Mouse (Mus musculus) urinary bladder, adult 2 months (tissue): ENCODE measurements around the gene Gm20661. TPM values are rescaled to one million over a fixed set of nuclear protein-coding genes. Genes with fewer than 3 reads are reported as not detected.

Experiments used
- DNase-seq: peaks from one replicate; pipeline ENCODE4 v3.0.0; 2022; ENCODE audit warnings: low spot score
- polyA plus RNA-seq: library from polyadenylated mRNA; depleted of rRNA; stranded (reverse); fragments of >200 nt; gene quantifications from 2 replicates; pipeline ENCODE4 v1.2.3, GENCODE M21; 2012; rRNA removed

Gm20661 gene
- 0.19 and 0.39 TPM in 2 replicates for polyA plus RNA-seq

DNA sequence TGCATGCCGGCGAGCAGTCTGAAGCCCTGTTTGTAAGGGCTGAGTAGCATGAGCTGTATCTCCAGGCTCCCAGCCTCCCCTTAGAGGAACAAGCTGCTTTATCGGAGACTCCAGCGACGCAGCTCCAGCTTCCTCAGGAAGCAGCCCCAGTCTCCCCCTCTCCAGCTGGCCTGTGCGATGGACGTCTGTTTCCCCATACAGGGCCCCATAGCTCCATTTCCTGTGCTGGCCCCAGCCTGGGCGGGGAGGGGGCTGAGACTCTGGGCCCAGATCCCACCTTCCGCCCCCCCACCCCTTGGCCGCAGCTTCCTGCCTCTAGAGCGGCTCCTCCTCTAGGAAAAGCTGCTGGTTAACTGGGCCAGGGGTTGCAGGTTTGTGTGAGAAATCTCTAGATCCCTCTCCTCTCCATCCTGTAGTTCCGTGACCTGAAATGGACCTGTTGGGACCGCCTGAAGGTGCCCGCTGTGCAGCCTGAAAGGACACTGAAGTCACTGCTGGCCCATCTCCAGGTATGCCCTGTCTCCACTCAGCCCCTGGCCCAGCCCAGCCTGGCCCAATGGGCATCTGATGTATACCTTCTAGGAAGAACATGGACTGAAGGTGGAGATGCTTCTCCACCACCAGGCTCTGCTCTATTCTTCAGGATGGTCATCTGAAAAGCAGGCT lies at the start of gene Gm20661:
Gm20661 (plus strand) TSS at position 378 of the 666 bp plus-strand sequence.
- DNase-seq: no peak

DNA sequence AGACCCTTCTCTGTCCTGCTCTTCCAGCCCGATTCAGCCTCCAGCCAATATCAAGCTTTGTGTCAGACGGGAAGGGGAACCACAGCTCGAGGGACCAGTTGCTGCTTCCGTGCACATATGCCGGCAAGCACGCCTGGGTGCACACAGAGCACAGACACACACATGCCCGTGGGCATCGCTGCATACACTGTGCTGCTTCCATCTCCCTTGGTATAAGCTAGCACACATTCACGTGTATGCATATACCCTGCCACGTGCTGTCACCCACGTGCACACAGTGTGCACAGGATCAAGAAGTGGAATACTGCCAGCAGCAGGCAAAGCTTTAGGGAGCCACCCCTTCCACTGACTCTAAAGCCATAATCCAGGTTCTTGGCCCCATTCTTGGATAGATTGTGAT lies 48.7 kb upstream of the Gm20661 start:
- DNase-seq: no peak

DNA sequence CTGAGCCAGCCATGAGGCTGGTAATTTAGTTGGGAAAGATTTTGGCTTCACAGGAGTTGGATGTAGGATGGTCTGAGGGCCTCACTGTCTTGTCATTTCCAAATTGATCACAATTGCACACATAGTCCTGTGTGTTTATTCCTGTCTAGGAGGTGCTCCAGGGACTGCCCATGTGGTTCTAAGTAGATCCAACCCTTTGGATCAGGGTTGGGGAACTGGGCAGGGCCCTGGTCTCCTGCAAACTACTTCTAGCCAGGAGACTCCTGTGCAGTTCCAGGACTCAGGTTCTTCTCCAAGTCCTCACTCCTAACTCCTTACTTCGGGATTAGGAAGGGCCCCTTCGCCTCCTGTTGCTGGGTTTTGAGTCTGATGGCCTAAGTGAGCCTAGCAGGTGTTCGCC lies 47.5 kb upstream of the Gm20661 start, which contains the start of gene Camkv:
Camkv (plus strand) TSS at position 301 of the 400 bp plus-strand sequence.
- DNase-seq: no peak

DNA sequence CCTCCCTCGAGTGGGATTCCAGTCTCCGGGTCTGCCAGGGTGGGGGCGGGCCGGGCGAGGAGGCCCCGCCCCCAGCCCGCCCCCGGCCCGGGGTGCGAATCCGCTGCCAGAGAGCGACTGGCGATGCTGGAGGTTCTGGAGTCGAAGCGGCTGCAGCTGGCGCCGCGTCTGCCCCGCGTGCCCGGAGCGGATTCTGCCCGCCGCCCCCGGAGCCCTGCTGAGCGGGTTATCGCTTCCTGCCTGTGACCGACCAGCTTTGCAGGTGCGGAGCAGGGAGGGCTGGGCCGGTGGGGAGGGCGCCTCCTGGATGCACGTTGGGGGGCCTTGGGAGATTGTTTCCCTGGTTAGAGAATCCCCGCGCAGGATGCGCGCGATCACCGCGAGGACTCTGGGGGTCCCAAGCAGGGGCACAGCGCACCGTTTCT lies 47.1 kb upstream of the Gm20661 start:
- no peak for DNase-seq

DNA sequence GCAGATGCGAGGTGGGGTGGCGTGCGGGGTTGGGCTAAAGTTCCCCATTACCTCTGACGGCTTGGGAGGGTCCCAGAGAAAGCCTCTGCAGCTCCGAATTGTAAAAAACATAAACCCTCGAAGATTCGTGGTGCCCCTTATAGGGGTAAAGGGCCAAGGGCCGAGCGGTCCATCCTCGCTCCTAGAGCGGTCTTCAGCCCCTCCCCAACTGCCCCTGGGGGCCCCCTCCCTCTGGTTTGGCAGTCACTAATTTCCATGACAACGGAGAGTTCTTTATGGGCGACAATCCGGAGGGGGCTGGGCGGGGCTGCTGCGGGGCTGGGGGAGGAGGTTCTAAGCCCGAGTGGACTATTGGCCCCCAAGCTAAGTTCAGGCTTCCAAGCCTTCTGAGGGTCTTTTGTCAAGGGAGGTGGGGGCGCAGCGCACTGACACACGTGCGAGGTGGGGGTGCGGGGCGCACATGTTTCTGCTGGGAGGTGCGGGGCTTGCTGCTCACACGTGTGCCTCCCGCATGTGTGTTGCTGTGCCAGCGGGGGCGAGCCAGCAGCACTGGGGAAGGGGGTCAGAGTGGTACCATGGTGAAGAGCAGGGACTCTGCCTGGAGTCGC lies 46.5 kb upstream of the Gm20661 start:
- no peak for DNase-seq

DNA sequence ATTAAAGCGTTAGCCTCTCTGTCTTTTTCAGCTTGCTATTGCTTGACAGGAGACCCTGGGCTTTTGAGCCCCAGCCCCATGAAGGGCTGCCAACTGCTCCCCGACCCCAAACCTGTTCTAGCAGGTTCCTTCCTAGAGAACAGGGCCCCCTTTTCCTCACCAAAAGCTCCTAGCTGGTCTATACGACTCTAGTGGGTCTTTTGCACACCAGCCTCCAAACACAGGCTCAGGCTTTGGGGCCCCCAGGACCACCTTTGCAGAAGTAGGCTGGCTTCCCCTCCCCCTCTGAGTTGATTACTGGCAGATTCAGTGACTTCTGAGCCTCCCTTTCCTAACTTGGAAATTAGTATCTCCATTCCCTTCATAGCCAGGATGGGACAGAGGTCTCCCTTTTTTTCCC lies 46.0 kb upstream of the Gm20661 start:
- no peak for DNase-seq

DNA sequence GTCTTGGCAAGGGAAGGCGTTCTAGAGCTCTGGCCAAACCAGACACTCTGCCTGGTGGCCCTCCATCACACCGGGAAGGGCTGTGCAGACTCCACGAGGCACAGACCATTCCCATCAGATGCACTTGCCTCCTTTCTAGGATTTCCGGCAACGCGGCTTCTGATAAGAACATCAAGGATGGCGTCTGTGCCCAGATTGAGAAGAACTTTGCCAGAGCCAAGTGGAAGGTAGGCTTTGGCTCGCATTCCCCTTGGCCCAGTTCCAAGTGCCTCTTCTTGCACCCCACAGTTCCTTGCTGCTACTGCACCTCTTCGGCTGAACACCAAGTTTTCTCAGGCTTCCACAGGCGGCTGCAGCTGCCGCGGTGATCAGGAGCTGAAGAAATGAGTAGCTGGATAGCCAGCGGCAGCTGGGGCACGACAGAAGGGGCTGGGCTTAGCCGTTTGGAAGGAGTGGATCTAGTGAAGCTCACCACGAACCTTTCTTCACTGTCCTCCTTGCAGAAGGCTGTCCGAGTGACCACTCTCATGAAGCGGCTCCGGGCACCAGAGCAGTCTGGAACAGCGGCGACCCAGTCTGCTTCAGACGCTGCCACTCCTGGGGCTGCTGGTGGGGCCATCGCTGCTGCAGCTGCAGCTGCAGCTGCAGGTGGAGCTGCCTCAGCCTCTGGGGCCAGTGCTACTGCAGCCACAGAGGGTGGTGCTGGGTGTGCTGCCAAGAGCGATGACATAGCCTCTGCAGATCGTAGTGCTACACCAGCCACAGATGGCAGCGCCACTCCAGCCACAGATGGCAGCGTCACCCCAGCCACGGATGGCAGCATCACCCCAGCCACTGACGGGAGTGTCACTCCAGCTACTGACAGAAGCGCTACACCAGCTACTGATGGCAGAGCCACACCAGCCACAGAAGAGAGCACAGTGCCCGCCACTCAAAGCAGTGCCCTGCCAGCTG lies 35.3 kb upstream of the Gm20661 start:
- no peak for DNase-seq

DNA sequence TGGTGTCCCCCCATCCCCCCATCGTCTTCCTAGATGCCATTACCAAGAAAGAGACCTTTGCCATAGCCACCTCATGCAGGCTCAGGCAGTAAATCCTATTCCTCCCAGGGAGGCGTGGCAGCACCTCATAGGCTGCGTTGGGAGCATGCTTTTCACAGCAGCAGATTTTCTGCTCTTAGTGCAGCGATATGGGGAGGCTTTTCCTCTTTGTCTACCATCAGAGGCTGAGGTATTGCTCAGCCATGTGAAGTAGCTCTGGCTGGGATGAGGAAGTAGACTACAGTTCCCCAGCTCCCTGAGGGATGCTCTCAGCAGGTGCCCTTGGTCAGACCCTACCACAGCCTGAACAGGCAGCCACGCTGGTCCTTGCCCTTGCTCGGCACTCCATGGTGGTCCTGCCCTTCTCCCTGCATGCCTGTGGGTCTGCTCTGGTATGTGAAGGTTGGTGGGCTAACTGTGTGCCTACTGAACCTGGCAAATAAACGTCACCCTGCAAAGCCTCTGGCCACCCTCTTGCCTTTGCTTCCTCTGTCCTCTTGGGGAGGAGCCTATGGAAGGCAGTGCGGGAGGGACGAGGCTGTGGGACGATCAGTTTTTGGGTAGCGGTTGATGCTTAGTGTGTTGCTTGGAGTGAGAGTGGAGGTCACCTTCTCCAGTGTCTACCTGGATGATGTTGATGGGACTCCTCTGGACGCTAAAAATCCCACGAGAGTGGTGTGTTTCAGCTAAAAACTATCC lies 33.5 kb upstream of the Gm20661 start:
- no peak for DNase-seq

DNA sequence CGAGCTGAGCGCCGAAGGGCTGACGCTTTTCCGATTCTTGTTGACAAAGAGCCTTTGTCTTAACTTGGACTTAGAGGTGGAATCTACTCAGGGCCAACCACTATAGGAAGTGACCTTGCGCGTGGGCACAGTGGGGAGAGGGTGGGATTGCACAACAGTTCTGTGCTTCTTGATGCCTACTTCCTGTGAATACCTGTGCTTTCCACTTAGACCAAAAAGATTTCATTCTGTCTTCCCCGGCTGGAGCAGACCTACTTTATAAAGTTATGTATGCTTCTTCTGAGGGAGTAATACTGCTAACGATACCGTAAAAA lies 33.0 kb upstream of the Gm20661 start, which contains the start of gene Traip:
Traip (plus strand) TSS at position 215 of the 314 bp plus-strand sequence.
- no peak for DNase-seq

DNA sequence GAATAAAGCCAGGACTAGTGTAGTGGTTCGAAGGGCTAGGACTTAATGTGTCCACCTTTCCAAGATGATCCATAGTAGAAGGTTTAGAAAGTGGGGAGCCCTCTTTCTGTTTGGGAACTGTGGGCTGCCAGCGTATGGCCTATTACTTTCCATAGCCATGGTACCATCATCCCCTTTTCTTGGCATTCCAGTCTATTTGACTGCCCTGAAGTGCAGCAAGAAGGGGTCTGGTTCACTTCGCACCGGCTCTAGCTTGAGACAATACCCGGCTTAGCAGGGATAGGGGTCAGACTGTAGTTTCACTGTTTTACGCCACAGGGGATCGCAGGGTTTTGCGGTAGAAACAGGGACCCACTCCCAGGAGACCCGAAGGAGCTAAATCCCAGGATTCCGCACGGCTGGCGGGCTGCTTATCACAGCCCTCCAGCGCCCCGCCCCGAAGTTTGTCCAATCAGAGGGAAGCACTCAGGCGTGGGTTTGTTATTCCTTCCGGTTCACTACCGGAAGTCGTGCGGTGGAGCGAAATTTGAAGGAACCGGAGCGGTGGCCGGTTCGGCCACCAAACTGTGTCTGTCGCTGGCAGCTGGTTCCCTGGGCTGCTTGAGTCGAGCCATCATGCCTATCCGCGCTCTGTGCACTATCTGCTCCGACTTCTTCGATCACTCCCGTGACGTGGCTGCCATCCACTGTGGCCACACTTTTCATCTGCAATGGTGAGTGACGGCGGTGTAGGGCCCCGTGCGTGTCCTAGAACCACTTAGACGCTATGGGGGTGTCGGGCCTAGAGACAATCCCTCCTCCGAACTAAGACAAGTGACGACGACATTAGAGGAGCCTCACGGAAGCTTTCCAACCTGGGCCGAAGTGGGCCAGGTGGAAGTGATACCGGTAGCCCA lies 32.1 kb upstream of the Gm20661 start:
- DNase-seq: peak; percentile 68

DNA sequence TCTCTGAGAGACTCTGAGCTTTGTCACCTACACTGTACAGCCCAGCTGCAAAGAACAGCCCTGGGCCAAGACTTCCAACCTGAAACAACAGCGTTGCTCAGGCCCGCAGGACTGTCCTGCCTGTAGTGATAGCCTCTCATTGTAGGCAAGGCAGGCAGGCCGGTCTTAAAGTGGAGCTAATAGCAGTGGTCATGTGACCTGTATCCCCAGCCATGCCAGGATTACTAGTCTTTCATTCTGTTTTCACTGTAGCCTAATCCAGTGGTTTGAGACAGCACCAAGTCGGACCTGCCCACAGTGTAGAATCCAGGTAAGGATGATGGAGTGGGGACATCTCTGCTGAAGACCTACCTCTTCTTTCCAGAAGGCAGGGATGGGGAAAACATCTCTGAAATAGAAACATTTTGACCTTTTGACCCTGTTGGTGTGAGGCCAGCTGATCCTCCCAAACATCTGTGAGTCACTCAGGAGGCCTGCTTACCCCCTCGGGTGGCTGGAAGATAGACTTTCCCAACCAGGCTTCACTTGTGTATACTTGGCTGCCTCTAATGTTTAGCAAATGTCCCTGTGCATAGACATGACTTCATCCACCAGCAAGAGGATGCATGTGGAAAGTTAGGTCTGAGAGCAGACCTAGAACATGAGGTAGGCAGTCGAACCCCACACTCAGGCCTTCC lies 27.1 kb upstream of the Gm20661 start:
- DNase-seq: no peak

DNA sequence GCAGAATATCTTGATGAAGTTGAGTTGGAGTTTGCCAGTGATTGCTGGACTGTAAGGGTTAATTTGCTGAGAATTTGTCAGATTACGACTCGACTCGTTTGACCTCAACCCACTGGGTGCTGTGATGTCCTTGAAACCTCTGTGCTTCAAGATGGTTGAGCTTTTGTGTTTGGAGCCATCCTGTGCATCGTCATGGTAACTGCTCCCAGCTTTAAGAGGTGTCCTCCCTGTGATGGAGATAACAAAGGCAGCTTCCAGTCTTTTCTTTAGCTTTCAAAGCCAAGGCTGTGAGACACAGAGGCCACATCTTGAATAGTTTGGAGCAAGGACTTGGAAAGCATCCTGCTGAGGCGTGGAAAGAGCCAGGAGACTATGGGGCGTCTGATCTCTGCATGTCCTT lies 25.7 kb upstream of the Gm20661 start:
- DNase-seq: no peak

DNA sequence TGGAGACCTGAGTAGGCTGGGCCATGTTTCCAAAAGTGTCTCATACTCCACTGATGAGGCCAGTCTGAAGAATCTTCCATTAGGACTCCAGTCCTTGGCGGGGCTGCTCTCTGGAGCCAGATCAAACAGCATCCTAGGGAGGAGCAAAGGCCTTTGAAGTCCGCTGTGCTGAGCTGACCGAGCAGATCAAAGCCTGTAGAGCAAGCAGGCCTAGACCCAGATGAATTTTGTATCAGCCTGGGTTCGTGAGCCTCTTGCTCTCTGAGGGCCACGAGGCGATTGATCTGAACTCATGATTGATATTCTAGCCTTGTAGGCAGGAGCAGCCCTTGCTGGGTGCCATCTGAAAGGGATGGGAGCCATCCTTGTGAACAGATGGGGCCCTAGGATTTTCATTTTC lies 23.0 kb upstream of the Gm20661 start:
- no peak for DNase-seq

DNA sequence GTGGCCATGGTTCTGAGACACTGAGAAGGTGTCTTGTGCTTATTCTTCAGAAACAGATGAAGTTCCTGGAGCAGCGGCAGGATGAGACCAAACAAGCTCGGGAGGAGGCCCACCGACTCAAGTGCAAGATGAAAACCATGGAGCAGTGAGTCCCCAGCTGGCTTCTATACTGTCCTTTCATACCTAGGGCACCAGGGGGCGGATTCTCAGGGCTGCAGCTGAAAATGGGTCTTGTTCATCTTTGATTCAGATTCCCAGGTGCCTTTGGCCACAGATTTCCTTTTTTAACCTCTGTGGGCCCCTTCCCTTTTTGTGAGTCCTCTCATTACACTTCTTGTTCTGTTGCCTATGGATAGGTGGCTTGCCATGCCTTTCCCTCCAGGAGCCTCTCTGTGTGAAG lies 21.9 kb upstream of the Gm20661 start:
- no peak for DNase-seq

DNA sequence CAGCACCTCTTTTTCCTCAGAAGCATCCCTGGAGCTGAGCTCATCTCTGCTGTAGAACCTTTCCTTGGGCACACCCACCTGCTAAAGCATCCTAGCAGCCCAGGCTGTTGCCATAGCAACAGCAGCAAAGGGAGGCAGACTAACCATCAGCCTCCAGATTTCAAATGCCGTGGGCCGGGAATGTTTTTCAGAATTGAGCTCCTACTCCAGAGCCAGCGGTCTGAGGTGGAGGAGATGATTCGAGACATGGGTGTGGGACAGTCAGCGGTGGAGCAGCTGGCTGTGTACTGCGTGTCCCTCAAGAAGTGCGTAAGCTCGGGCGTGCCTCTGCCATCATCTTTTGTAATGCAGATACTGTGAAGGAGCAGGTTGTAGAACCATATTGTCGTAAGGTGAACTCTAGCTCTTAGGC lies 21.5 kb upstream of the Gm20661 start:
- DNase-seq: no peak

DNA sequence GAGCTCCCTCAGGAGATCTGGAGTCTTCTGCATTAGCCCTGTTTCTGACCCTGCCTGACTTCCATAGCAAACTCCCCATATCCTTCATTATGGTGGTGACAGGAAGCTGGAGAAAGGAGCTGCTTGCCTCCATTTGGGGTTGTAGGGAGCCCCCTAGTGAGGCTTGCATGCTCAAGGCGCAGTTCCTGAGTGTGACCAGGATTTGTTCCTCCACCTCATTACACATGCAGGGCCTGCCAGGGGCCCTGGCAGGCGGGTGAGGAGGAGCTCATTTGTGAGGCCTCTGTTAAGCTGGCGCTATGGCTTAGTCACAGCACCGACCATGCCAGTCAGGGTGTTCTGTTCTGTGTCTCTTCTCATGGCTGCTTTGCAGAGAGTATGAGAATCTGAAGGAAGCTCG lies 21.0 kb upstream of the Gm20661 start:
- no peak for DNase-seq

DNA sequence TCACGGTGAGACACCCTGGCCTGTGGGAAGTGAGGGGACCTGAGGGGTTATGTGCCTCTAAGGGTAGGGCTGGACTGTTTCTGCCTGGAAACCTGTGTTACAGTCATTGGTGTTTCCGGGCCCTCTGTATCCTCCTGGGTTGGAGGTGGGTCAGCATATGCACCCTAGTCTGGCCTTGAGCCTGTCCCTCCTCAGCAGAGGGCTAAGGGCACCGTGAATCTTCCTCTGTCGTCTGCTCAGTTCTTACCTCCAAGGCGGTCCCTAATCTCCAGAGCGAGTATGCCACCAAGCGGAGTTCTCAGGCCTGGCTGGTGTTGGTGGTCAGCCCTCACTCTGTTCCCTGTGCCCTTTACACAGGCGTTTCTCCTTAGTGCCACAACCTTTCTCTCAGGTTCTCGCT lies 19.9 kb upstream of the Gm20661 start:
- no peak for DNase-seq

DNA sequence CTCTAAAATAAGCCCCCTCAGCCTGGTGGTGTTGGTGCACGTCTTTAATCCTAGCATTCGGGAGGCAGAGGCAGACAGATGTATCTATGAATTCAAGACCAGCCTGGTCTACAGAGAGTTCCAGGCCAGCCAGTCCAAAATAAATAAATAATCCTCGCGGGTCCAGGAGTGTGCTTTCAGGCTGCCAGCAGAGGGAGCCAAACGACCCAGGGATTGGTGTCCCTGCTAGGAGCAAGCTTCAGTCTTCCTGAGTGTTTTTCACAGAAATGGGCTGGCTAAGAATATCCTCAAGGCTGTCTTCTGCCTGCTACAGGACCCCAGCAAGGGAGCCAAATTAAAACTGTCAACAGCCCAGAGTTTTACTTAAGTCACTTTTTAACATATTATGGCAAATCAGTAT lies 19.2 kb upstream of the Gm20661 start:
- peak; percentile 45 for DNase-seq

DNA sequence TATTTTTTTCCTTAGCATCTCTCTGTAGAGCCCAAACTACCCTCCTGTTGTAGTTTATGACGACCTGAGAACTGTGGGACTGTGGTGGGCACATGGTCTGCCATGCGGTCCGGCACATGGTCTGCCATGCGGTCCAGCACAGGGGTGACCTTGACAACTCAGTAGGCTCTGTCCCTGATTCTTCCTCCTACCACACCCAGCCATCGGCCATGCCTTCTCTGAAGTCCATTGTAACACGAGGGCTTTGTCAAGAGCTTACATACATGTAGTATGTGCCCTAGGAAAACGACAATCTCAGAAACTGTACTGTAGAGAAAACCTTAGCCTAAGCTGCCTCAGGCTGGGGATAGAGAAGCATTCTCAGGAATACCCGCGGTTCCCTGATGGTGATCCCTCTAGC lies 18.2 kb upstream of the Gm20661 start:
- DNase-seq: no peak

DNA sequence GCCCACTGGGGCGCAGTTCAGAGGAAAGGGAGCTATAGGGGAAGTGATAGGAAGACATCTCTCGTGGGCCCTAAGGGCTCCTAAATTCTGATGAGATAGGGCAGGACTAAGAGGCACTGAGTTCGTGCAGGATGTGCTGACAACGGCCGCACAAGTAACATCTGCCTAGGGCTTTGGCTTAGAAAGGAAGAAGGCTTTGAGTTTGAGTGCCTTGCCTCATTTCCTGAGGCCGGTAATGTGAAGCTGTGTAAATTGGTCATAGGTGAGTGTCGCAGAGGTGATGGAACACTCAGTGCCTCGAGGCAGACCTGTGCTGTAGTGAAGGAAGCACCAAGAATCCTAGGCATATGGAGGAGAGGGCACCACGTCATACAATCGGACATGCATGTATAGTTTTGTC lies 16.2 kb upstream of the Gm20661 start:
- no peak for DNase-seq
